ENCODE assay signal across 1 mouse cellular context in the genomic region with DNA sequence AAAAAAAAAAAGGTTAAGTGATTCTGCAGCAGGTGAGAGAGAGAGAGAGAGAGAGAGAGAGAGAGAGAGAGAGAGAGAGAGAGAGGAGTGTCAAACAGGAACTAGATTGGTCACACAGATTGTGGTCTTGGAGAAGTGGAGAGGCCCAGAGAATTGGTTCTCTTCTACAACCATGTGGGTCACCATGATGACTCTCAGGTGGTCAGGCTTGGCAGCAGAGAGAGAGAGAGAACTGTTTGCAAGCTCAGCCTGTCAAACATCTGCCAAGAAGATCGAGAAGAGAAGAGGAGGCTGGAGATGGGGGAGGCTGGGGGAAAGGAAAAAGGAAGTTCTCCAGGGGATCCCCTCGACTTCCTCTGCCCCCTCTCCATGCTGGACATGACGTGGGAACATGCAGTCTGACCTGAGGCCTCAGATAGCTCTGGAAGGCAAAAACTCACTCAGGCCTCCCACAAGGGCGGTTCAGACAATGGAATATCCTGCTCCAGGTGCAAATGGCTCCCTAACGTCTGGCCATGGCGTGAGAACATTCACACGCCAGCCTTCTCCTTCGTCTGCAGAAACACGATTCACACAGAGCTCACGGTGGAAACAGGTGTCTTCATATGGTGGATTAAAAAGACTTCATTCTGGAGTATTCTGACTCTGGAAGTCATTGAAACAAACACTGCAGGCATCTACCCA.
A peak's percentile ranks its signal among the peaks of the same experiment; 100 is the strongest.
TF ChIP-seq lines count a peak whose summit lies in the region.

No protein-coding gene starts in this region.

TF ChIP-seq in MEL, 35 proteins besides CTCF, POLR2A, EP300 and RAD21:
- no peak for TF ChIP-seq CHD1 (IDR thresholded peaks at IDR 0.05; ENCODE audit: low read depth, low read length)
- no peak; the same call in 1 of the 2 replicates for TF ChIP-seq ETS1 (IDR thresholded peaks at IDR 0.05; ENCODE audit: low read depth, low read length)
- no peak for TF ChIP-seq ELF1 (IDR thresholded peaks at IDR 0.05; ENCODE audit: low read depth, low read length)
- TF ChIP-seq RCOR1 (IDR thresholded peaks at IDR 0.05; ENCODE audit: low read depth, low read length) = peak; percentile 8; the same call in 1 of the 2 replicates
- peak; percentile 79 for TF ChIP-seq POLR2AphosphoS2 (IDR thresholded peaks at IDR 0.05; ENCODE audit: low read length)
- TF ChIP-seq MAFK (IDR thresholded peaks at IDR 0.05; ENCODE audit: borderline replicate concordance, low read depth, low read length) = no peak
- TF ChIP-seq MAX (IDR thresholded peaks at IDR 0.05; ENCODE audit: low read length) = peak; percentile 55; the same call in 1 of the 2 replicates
- no peak for TF ChIP-seq CHD2 (IDR thresholded peaks at IDR 0.05; ENCODE audit: low read length)
- TF ChIP-seq MXI1 (IDR thresholded peaks at IDR 0.05; ENCODE audit: low read depth, low read length) = peak; percentile 53; the same call in 1 of the 2 replicates
- peak; percentile 75 for TF ChIP-seq ZNF384 (IDR thresholded peaks at IDR 0.05; ENCODE audit: low read depth, low read length)
- peak; percentile 50 for TF ChIP-seq NELFE (IDR thresholded peaks at IDR 0.05; ENCODE audit: low read depth, low read length)
- no peak for TF ChIP-seq POLR2AphosphoS5 (IDR thresholded peaks at IDR 0.05; ENCODE audit: borderline replicate concordance, low read depth, low read length)
- TF ChIP-seq JUND (IDR thresholded peaks at IDR 0.05; ENCODE audit: low read depth, low read length) = peak; percentile 97
- peak; percentile 46; the same call in 1 of the 2 replicates for TF ChIP-seq HCFC1 (IDR thresholded peaks at IDR 0.05; ENCODE audit: low read depth, low read length)
- TF ChIP-seq TBP (IDR thresholded peaks at IDR 0.05; ENCODE audit: low read depth, low read length) = peak; percentile 95
- no peak for TF ChIP-seq ZC3H11A (IDR thresholded peaks at IDR 0.05; ENCODE audit: low read depth, low read length)
- TF ChIP-seq ZMIZ1 (IDR thresholded peaks at IDR 0.05; ENCODE audit: low read depth, low read length) = peak; percentile 99
- peak; percentile 70; the same call in 1 of the 2 replicates for TF ChIP-seq MYC (IDR thresholded peaks at IDR 0.05; ENCODE audit: low read depth, low read length)
- no peak for TF ChIP-seq BHLHE40 (IDR thresholded peaks at IDR 0.05; ENCODE audit: borderline replicate concordance, low read depth, low read length)
- TF ChIP-seq KAT2A (conservative IDR thresholded peaks at IDR 0.05; ENCODE audit: low read depth, low read length) = no peak
- 0 out of 2 replicates have a peak, but pooled peaks have one; percentile 18 for TF ChIP-seq GATA1 (IDR thresholded peaks at IDR 0.05; ENCODE audit: low read depth, low read length)
- TF ChIP-seq SIN3A (IDR thresholded peaks at IDR 0.05; ENCODE audit: low read length) = 0 out of 2 replicates have a peak, but pooled peaks have one; percentile 12
- TF ChIP-seq TCF12 (IDR thresholded peaks at IDR 0.05; ENCODE audit: low read depth, low read length) = no peak
- no peak for TF ChIP-seq MAZ (IDR thresholded peaks at IDR 0.05; ENCODE audit: low read depth, low read length)
